Mouse (Mus musculus) heart, adult 18-20 months (tissue): ENCODE results near the gene Bcl11b. TPM values are rescaled to one million over a fixed set of nuclear protein-coding genes. Genes with fewer than 3 reads are reported as not detected.

ENCODE experiments used
- DNase-seq, 2 experiments: peaks; one replicate each; pipeline ENCODE4 v3.0.0; 2021 to 2022; ENCODE audit warnings: mixed read lengths in 1 of 2
- long read RNA-seq, 2 experiments: library from polyadenylated mRNA; stranded (forward); transcript quantifications; one replicate each; pipeline ENCODE4 v2.0.0; 2021
- total RNA-seq, 2 experiments: library from RNA; stranded (reverse); gene quantifications; 2 replicates each; pipeline ENCODE4 v1.2.3; 2021

Gene Bcl11b
- total RNA-seq: 1 to 10 TPM in 1 of 2 experiments, under 1 TPM in 1; 0.69 to 1.1 TPM
- long read RNA-seq, experiment 1: 0 reads
- long read RNA-seq, experiment 2: 0 reads

GRCm38 (mm10) chr12:108003483-108003882 lies at the start of gene Bcl11b:
Gene Bcl11b, minus strand, starts transcription at chr12:108003602.
- DNase-seq: no peak

DNA sequence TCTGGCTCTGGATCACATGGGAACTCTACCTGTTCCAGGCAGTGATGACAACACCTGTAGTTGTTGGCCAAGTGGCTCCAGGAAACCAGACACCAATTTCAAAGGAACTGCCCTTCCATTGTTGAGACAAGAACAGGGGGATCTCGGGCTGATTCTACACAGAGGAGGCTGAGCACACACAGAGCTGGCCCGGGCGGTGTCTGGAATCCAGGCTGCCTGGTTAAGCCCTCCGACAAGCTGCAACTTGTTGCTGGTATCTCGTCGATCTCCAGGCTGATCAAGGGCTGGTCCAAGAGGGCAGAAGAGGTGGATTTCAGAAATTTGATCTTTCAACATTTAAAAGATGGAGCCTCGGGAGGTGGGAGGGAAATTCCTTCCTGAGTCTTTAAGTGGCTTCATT lies 47.6 kb upstream of the Bcl11b start:
- DNase-seq: no peak

- DNase-seq: peak; percentile 30 to 38
Observed at GRCm38 (mm10) chr12:108049625-108050024, 46.2 kb upstream of the Bcl11b start.

GRCm38 (mm10) chr12:108042239-108042571 lies 38.8 kb upstream of the Bcl11b start:
- no peak for DNase-seq

- DNase-seq: peak; percentile 57 to 80
Observed at GRCm38 (mm10) chr12:108041571-108042238, 38.3 kb upstream of the Bcl11b start.

GRCm38 (mm10) chr12:108037446-108037845 lies 34.0 kb upstream of the Bcl11b start:
- DNase-seq: no peak

DNA sequence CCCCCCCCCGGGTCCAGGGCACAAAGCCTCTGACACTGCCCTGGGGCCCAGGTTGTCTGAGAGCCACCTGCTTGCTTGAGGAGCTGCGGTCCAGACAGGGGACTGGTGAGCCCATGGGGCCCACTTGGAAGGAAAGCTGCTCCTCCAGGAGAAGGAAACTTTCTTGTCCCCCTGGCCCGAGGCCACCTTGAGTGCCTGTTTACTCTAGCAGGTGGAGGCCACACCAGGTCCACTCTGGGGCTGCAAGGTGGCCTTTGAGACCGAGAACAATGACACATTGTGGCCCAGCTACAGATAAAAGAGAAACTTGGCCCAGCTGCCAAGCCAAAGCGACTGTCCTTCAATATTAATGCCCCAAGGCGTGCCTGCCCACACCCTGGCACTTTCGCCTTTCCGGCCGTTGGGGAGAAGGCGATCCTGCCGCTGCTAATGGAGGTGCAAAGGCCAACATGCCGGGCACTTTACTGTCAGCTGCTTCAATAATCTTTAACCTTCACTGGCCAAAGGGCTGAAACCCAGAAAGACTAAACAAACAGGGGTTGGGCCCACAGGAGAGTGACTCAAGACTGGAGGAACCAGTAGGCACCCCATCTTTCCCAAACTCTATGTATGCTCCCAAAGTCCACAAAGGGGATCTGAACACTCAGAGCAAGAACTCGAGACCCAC lies 32.1 kb upstream of the Bcl11b start:
- DNase-seq: no peak

- DNase-seq: no peak
Observed at GRCm38 (mm10) chr12:108022835-108023615, 19.6 kb upstream of the Bcl11b start.

GRCm38 (mm10) chr12:108012003-108012402 lies 8.6 kb upstream of the Bcl11b start:
- no peak for DNase-seq

DNA sequence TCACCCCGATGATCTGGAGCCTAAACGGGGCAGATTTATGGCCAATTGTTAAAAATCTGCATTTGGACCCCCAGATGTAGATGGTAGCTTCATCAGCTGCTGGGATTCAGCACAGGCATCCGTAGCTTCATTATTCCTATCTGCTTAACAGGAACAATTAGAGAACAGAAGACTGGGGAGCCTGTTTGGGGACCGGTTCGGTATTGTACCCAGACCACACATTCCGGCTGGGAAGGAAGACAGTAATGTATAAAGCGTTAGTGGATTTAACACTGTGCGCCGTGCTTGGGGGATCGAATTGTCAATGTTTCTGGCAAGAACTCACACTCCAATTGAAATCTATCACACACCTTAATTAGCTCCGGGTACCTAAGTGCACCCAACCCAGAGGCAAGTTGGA lies 6.9 kb upstream of the Bcl11b start:
- DNase-seq: no peak

GRCm38 (mm10) chr12:108009156-108009555 lies 5.8 kb upstream of the Bcl11b start:
- DNase-seq: no peak

DNA sequence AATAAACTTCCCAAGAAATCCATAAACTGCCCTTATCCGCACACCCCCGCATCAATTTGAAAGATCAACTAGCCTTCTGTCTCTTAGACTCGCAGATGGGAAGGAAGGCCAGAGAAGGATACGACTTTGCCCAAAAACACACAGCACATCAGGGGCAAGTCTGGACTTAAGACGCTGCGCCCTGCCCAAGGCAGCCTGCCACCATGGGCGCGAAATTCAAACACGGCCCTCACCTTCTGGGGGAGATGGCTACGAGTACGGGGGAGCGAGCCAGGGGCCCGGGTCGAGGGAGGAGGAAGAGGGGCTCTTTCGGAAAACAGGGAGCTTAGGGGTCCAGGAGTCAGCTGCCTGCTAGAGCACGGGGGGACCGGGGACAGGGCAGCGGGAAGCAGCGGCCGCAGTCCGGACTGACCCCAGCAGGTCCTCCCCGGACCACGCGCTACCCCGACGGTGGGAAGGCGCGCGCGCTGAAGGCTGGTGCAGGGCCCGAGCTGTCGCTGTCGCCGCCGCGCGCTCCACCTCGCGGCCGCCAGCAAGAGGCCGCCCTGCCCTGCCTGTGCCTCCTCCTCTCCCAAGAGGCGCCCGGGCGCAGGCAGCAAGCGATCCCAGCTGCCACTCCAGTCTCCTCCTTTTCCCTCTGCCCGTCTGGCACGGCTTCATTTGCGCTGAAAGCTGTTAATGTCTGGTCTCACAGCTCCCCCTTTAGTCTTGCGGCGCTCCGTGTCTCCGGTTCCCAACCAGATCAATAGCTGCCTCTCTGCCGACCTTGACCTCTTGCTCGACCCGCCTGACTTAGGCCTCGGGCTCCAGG lies 2.6 kb upstream of the Bcl11b start:
- DNase-seq: peak; percentile 38 to 52

- DNase-seq: no peak
Observed at GRCm38 (mm10) chr12:108005488-108005800, 2.0 kb upstream of the Bcl11b start.

- no peak for DNase-seq
Observed at GRCm38 (mm10) chr12:108004701-108005487, 1.5 kb upstream of the Bcl11b start.

- DNase-seq: peak; percentile 24 to 32
Observed at GRCm38 (mm10) chr12:108003928-108004327, 526 bp upstream of the Bcl11b start.

- DNase-seq: no peak
Observed at GRCm38 (mm10) chr12:108002436-108003189, 789 bp downstream of the Bcl11b start.

DNA sequence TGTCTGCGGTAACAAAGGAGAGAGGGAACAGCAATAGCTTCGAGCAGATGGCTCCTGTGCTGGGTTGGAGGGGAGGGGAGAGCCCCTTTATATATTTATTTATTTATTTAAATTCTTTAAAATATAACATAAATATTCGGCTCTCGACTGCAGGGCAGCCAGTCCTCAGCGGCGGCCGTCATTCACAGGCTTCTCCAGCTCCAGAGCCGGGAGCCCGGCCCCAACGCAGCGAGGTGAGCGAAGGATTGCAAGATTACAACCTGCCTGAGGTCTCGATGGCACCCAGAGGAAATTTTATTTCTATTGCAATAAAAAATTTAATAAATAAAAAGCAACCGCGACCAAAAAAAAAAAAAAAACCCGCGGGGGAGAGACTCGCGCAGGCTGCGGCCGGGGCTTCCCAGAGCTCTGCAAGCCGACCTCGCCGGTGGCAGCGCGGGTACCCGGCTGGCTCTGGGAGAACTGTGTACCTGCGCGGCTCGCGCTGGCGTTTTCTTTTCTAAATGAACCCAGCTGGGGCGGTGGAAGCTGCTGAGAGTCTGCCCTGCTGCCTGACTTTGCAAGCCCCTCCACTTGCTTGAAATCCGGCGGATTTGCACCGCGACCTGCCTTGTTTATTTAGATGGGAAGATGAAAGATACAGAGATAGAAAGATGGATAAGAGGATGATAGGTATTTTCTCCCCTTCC lies 1.6 kb downstream of the Bcl11b start:
- no peak for DNase-seq

- no peak for DNase-seq
Observed at GRCm38 (mm10) chr12:108000715-108001080, 2.7 kb downstream of the Bcl11b start.

- no peak for DNase-seq
Observed at GRCm38 (mm10) chr12:107999751-108000714, 3.4 kb downstream of the Bcl11b start.
